Mouse (Mus musculus) brain, embryonic 18.5 days (tissue): ENCODE results near the gene Ston1.

Source experiments
- DNase-seq: peaks from one replicate; pipeline ENCODE4 v3.0.0-alpha.2; 2012; ENCODE audit warnings: low read depth, low spot score

Ston1 gene

DNA sequence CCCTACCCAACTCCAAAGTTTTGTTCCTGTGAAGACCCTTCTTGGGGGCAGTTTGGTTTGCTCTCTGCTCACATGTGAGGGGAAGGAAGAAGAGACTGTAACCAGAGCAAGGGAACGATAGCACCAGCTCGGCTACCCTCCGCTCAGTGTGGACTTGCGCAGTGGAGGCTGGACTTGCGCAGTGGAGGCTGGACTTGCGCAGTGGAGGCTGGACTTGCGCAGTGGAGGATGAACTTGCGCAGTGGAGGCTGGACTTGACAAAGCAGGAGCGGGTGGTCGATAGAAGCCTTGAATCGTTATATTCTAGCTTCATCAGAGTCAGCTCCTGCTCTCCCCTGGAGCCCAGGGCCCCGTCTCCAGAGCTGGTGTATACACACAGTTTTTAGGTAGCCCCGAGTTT is 27.9 kb downstream of the Ston1 start:
- no peak for DNase-seq

DNA sequence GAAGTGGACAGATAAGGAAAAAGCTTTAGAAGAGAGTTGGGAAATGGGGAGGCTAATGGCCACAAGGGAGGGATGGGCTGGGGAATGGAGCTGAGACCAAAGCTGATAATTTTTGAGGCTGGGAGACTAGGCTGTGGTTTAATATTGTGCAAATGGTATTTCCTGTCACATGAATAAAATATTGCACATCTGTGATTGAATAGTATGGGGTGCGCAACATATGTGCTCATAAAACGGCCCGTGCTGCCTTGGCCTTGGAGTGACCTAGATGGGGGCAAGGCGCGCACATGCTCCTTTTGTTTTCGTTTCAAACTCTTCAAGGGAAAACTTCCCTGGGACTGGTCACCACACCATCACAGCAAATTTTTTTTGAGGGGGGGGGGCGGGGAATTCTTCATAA is 28.4 kb downstream of the Ston1 start:
- no peak for DNase-seq

DNA sequence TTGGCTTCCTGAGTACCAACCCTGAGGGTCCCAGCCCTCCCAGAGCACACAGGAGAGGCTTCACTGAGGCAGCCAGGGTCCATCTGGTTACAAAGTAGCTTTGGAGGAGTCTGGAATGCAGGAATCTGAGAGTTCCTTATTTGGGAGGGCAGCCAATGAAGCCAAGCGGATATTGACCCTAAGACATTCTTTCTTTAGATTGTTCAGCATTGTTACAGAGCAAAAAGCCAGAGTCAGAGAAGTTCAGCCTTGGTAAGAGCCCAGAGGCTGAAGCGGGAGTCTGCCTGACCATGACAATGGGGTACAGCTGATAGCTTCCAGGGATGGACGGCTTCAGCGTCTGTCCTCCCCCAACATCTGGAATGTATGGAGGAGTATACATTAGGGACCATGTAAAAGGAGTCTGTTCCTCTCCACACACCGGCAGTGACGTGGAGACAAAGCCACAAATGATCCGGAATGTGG is 28.9 kb downstream of the Ston1 start:
- no peak for DNase-seq

DNA sequence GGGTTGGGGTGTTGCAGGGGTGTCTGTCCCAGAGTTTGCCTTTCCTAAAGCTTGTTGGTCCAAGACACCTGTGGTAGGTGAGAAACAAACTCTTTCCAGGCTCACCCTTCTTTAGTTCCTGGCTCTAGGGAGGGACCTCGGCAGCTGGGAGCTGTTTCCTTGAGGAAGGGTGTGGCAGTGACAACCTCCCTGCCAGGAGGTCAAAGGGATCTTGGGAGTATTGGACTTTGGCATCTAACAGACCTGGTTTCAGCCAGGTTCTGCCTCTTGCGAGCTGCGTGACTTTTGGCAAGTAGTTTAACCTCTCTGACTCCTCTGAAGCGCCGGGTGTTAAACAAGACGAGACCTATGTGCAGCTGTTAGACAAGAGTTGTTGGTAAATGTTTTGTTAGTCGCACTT is 29.7 kb downstream of the Ston1 start:
- no peak for DNase-seq

DNA sequence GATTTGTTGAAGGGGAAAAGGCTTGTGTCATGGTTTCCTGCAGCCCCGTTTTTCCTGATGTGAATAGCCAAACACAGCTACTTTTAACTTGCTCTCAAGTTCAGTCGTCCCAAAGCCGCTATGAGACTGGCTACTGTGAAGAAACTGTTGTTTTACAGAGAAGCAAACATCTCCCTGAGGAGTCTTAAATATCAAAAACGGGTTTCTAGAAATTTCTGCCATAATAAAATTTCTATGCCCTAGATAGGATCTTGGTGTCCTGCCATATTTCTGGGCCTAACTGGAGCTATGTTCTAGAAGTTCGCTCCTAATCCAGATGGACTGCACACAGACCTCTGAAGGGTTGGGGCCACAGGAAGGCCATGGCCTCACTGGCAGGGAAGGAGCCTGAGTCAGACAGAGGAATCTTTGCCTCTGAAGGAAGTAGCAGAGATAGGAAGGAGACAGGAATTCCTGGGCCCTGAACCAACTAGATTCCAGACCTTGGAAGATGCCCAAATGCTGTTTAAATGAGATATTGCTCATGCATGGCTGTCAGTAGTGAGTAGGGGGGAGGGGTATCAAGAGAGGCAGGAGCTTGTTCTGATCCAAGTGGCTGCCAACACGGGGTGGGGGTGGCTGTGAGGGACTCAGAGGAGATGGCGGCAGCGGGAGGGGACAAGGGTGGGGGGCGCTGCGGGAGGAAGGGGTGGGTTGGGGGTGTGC is 31.3 kb downstream of the Ston1 start:
- DNase-seq, result no peak

DNA sequence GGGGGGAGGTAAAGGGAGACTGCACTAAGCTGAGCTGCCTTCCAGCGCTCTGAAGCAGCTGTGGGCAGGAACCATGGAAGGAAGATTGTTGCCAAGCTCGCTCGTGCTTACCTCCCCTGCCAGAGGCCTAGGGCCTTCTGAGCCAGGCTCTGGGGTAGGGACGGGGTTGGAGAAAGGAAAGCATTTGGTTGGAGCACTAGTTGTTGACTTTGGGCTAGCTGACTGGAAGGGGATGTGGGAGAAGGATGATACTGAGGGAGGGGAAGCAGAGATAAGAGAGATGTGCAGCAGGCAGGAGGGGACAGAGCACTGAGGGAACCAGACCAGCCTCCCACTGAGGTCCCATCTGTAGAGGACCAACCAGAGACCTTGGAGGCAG is 31.9 kb downstream of the Ston1 start:
- no peak for DNase-seq

DNA sequence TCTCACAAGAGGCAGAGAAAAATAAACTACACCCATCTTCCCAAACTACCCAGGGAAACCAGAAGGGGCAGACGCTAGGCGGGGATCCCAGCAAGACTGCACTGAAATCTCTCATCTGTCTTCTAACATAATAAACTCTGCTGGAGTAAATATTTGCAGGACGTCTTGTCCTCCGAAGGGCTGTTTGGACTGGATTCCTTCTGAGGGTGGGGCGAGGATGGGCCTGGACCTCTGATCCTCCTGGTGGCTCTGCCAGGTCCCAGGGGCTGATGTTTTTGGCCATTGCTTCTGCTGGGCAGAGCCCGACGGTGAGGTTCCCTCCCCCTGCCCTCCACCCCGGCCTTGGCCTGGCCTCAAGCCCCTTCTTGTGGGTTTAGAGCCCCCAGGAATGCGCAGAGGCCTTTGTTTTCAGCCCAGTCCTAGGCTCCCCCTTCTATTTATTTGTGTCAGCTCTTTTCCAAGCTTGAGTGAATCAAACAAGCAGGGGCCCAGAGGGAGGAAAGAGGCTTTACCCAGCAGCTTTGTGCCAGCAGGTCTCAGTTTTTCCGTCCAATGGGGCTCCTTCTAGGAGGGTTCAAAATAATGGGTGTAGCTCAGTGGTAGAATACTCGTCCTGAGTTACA is 32.6 kb downstream of the Ston1 start:
- no peak for DNase-seq

DNA sequence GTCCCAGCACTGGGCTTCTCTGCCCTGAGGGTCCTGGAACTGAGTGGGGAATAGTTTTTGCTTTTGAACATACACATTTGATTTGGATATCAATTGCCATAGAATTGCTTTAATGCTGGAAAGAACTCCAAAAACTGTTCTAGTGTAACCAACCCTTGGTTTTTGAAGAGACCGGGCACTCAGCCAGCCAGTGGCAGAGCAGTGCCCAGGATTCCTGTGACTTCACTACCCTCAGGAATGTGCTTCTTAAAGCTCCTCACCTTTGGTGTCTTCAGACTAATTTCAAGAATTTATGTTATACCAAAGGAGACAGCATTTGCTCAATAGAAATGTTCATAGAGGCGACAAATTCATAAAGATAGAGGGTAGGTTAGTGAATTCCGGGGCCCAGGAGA is 33.1 kb downstream of the Ston1 start:
- DNase-seq, result no peak

DNA sequence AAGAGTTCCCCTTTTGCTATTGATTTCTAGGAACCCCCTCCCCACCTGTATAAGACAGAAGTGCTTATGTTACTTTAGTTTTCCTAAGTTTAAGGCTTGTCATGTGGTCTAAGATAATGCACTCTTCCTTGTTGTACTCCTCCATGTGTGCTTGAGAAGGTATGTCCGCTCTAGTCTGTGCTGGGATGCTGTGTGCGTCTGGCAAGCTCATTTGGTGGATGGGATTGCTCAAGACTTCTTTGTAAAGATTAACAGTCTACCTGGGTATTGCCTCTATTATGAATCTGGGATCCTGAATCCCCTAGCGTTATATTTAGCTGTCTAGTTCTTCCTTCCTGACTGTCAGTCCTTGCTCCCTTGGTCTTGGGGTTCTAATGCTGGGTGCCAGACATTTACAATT is 35.1 kb downstream of the Ston1 start:
- DNase-seq, result no peak

DNA sequence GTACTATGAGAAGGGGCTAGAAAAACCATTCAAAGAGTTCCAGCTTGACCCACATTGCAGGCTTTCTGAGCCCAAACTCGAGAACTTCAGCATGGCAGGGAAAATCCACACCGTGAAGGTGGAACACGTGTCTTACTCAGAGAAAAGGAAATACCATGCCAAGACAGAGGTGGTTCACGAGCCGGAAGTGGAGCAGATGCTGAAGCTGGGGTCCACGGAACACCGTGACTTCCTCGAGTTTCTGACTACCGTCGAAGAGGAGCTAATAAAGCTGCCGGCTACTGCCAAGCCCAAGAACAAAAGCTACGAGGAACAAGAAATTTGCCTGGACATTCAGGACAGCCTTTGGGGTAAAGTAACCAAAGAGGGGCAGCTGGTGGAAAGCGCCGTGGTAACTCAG is 38.6 kb downstream of the Ston1 start:
- no peak for DNase-seq

DNA sequence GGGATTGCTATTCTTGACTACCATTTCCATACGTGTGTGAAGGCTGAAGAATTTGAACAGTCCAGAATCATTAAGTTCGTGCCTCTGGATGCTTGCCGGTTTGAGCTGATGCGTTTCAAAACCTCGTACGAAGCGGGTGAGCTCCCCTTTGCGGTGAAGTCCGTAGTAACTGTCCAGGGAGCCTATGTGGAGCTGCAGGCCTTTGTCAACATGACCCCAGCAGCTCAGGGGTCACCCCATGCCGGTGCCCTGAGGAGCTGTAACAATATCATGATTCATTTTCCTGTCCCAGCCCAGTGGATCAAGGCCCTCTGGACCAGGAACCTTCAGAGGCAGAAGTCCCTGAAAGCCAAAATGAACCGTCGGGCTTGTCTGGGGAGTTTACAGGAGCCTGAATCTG is 39.1 kb downstream of the Ston1 start:
- DNase-seq, result no peak

DNA sequence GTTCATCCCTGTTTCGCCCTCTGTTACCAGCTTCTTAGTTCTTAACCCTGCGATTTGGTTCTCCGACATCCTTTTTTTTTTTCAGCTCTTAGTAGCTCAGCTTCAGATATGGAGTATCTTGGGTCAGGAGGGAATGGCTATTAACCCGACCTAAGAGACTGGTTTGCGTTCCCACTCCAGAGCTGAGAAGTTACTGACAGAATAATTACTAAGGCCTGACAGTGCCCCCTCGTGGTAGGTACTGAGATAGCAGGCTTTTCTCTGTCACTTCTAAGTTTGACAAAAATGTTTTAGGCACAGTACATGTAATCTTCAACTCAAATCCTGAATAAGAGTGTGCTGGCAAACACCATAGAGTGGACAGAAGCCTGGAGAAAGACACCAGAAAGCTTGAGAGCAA is 43.5 kb downstream of the Ston1 start:
- no peak for DNase-seq

DNA sequence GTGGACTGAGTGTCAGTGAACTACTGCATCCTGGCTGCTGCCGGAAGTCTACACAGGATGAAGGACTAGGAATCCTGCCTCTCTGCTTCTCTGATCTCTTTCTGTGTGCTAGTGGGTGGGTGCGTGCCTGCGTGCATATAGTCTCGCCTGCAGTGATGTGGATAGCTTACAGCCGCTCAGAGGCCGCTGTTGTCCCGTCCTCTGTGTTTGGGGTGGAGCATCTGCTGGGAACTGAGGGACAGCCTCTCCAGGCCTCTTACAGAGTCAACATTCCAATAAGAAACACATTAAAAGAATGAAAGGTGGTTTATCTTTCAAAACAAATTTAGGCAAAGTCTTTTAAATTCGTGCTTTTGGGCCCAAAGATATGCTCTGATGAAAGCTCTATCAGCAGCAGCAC is 44.4 kb downstream of the Ston1 start:
- no peak for DNase-seq

DNA sequence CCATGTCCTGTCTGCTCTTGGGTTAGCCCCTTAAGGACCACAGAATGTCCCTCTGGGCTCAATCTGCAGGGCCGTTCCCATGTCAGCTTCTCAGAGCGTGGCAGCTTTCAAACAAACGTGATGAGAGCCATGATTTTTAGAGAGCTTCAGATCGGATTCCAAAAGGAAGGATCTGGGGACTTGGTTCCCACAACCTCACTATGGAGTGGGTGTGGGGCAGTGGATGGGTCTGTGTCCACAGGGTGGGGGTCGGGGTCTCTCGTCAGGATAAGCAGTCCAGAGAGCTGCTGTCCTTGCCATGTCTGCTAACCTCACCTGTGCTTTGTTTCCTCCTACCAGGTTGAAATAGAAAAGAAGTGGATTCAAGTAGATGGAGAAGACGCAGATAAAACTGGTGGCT is 47.4 kb downstream of the Ston1 start:
- no peak for DNase-seq

DNA sequence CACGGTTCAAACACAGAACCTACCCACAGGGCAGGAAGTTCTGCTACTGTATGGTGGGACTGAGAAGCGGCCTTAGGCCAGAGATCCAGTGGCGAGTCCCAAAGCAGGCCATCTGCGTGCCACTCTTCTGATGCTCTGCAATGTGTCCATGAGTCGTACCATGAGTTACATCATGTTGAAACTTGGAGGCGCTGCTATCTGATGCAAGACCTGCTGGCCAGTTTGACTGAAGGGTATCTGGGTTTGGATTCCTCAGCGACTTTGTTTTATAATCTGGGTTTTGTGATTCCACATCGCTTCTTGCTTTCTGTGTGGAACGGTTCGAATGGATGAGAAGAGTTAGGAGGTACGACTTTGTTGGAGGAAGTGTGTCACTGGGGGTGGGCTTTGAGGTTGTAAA is 47.8 kb downstream of the Ston1 start:
- DNase-seq, result no peak

DNA sequence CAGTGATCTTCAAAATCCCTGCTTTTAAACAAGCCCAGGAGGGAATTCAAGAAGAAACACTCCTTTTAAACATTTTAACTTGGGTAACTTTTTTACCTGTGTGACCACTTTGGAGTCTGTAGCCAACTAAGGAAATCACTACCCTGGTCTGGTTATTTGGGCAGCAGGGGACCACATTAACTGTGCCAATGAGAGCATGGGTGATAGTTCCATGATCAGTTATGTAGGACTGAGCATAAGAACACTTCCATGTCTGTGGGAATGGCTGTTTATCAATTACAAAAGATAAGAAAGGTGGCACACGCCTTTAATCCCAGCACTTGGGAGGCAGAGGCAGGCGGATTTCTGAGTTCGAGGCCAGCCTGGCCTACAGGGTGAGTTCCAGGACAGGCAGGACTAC is 49.7 kb downstream of the Ston1 start:
- DNase-seq, result no peak

DNA sequence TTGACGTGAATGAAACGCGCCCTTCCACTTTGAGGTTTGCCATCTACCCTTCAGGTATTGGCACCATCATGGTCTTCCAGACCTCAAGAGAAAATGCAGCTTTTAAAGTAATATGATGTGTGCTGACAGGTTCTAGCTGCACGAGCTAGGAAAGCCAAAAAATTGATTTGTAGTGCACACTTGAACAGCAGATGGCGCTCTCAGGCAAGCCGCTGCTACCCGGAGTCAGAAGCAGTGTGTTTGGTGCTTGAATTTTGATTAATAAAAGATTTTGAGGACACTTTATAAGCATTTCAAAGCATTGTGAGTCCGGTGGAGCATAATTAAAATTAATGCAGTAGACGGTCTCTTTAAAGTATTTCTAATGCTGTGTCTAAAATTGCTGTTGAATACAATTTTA is 54.5 kb downstream of the Ston1 start:
- no peak for DNase-seq

DNA sequence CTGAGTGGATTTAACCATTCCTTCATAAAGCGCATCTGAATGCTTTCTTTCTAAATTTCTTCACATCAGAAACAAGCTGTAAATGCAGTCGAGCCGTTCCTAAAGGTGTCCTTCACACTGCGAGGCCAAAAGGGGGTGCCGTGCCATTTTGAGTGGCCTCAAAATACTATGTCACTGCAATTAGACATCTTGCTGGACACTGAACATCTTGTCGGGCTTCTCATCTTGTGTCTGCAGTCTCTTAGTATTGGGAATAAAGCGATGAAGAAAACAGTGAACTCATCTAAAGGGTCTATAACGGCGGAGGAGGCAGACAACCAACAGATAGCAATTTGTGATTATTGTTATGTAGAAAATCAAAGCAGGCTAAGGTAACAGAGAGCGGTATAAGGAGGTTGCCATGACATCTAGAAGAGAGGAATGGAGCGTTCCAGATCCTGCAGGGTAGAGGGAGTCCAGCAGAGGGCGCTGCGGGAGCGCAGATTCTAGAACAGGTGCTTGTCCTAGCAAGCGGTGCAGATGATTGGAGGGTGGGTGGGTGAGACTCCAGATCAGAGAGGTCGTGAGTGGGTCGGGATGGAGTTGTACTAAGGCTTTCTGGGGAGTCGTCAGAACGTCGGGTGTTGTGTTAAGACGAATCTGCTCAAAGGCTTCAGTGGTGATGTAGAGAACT is 55.4 kb downstream of the Ston1 start:
- DNase-seq, result no peak

DNA sequence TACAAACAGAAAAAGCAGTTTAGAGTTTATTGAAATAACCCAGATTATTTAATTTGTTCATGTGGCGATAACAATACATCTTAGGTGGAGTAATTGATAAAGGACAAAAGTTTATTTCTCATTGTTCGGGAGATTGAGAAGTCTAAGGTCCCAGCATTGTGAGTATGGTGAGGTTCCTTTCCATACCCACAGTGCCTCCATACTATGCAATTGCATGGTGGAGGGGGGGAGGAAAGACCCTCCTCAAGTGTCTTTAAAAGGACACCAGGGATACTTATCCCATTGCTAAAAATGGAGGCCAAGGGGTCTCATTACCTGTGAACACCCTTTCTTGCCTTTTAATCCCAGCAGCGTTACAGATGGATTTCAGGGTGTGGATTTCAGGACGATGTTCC is 55.9 kb downstream of the Ston1 start:
- DNase-seq, result no peak

DNA sequence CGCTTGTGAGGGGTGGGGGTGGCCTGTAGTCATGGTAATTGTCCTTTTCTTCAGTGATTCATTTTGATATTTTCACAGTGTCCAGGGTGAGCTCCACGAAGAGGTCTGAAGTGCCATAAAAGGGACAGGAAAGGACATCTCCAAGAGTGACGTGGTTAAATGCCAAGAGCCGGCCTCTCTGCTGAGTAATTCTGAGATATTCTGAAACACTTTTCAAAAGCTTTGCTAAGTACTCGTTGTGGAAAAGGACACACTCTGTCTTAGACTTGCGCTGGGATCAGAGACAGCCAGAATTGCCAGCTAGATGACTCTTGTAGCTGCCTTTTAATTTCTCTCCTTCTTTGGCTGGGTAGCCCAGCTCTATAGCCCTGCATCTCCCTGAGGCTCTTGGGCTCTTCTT is 61.0 kb downstream of the Ston1 start:
- no peak for DNase-seq

DNA sequence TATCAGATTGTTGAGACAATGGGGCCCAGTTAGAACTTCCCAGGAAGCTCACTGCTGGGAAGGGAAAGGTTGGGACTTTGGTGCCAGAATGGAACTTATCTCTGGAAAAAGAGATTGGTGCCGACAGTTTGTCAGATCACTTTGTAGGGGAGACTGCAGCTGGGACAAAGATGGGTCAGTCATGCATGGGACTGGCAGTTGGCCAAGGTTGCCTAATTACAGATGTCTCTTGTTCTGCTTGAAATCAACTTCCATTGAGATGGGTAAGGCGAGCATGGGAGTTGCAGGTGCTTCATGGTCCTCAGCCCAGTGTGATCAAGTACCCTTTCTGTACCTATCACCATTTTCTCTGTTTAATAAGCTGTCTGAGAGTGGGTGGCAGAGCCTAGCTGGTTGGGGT is 68.6 kb downstream of the Ston1 start:
- no peak for DNase-seq

DNA sequence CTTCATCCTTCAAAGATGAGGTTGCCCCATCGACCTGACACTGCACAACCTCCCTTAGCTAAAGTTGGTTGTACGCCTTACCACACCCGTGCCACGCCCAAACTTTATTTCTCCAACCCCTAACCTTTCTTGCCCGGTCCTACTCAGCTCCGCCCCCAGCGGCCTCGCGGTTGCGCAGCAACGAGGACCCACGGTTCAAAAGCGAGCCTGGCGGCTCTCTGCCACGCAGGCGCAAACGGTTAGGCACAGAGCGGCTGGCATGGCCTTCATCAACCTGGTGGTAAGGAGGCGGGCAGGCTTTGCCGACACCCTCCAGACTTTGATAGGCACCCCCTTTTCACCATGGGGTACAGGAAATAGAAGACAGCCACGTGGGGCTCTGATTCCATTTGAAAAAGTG is 71.0 kb downstream of the Ston1 start, which contains the start of gene Gtf2a1l:
Gene Gtf2a1l (plus strand): TSS at position 209 of the 400 bp plus-strand sequence.
- no peak for DNase-seq

DNA sequence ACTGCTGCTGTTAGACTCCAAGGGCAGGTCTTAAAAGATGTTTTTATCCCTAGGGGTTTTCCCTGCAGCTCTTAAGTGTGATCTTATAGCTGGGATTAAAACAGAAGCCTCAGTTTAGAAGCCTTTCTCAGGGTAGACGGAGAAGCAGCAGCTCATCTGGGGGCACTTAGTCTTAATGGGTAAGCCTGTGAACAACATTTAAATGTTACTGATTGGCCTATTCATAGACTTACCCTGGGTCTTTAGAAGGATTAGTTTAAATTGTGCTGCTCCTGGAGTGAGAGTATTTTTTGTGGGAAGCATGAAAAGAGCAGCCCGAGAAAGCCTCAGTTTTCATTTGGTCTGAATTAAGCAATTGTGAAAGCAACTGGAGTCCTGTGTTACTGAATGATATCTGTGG is 72.4 kb downstream of the Ston1 start:
- no peak for DNase-seq
